Mouse (Mus musculus) heart, adult 2 months (tissue): ENCODE data around the gene Cenpv.

Experiments
- CTCF ChIP-seq: fragments of 200-600 bp; IDR thresholded peaks from 2 replicates; pipeline ENCODE4 v1.8.1; 2022; ENCODE audit warnings: antibody characterized with exemption, mild to moderate bottlenecking, moderate library complexity
- EP300 ChIP-seq: fragments of 200-500 bp; IDR thresholded peaks from 2 replicates; pipeline ENCODE4 v1.6.1; 2011; ENCODE audit warnings: low read depth, low read length, control low read depth; ENCODE audit not compliant: insufficient read depth
- POLR2A ChIP-seq: fragments of 200-500 bp; IDR thresholded peaks from 2 replicates; pipeline ENCODE4 v1.6.1; 2011; ENCODE audit warnings: mild to moderate bottlenecking, low read depth, low read length, control low read depth; ENCODE audit not compliant: insufficient read depth

DNA sequence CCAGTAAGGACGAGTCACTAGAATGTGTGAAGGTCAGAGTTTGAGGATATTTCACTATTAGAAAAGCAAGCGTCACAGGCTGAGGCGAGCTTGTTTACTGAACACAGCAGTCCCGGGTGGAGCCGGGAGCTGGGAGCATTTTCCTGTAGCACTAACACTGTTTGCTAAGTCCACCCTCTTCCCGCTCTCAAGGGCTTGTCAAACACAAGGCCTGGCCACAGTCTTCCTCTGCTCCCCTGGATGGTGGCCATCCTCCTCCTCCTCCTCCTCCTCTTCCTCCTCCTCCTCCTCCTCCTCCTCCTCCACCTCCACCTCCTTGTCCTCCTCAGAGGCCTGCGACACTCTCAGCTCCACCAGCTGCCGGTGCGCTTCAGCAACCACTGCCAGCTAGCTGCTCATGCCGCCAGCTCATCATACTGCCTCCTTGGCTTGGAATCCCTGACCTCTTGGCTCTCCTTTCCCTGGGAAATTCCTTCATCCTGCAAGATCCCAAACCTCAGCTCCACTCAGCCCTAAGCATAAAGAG, 43.7 kb downstream of the Cenpv start:
- TF ChIP-seq POLR2A (no peak), CTCF (no peak), EP300 (no peak)
